Mouse (Mus musculus): ENCODE results near the gene Tmed9. TPM values are rescaled to one million over a fixed set of nuclear protein-coding genes. Genes with fewer than 3 reads are reported as not detected.

Gene Tmed9
- 143 TPM for polyA plus RNA-seq (2015; fragmentation: Illumina TruSeq; extraction: RNeasy Lipid Tissue Mini Kit (QIAGEN cat#74804); ENCODE audit: low read depth, low replicate concordance)

GRCm38 (mm10) chr13:55573432-55573831 lies at the start of gene Tmed9:
Tmed9 (plus strand) TSS chr13:55573732.

DNA sequence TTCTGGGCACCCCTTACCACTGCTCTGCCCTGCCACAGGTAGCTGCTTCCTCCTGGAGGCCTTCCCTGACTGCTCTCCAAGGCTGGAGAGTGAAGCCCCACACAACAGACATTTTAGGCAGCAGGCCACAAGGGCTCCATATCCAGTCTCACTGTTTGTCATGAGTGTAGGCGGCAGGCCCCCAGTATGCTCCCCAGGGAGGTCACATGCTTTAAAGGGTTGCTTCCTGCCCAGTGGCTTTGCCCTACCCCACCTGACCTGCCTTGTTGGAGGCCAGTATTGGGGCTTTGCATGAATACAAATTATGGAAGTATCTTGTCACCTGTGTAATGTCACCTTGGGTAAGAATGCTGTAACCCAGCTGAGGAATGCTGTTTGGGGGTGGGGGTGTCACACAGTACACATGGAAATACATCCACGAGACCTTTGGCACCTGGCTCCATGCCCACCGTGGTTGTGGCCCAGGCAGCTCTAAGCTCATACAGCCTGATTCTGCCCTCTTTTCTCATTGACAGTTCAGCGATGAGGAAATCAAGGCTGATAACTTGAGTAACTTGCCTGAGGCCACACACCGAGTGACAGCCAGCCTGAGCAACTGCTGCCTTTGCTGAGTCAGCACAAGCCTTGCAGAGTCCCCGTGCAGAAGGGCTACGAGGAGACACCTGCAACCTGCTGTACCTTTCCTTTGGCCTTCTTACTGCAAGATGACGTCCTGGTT lies 44.2 kb upstream of the Tmed9 start, which contains the start of gene Dok3:
Gene Dok3, minus strand, starts transcription at position 99 of the 718 bp plus-strand sequence.

DNA sequence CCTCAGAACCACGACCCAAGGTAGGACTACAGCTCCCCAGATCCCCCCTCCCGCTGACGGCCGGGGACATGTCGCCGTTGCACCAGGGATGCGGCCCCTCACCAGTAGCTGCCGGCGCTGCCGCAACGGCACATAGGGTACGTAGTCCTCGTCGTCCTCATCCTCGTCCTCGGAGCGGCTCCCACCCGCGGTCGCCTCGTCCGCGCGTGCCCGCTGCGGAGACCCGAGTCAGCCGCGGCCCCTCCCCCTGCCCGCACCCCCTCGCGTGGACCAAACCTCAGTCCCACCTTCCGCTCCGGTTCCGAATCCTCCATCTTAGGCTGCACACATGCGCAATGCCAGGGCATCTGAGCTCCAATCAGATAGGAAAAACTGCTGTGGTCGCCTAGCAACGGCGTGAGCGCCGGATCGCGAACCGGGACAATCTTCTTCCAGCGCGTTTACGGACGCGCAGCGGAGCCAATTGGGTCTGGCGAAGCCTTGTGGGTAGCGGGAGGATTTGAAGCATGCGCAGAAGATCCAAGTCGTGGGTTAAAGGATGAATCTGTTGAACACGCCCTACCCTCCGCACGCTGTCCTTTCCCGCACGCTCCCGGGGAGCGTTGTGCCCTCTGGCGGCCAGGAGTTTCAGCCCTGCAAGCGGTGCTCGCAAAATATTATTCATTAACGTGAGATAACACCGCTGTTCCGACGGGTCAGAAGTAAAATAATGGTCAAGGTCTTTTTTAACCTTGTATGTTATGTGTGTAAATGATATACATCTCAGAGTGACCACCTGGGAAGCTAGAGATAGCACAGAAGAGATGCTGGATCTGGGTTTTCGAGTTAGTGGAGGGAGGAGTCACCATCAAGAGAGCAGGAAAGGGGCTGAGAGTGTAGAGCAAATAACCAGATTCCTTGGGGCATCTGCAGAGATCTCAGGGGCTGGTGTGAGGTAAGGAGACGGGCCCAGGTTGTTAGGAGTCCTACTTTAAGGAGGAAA lies 37.0 kb upstream of the Tmed9 start, which contains the start of gene Ddx41:
Gene Ddx41, minus strand, starts transcription at position 465 of the 982 bp plus-strand sequence.

GRCm38 (mm10) chr13:55571027-55571751 lies 2.3 kb upstream of the Tmed9 start, which contains the start of gene Fam193b:
Fam193b (minus strand) TSS chr13:55571120.

DNA sequence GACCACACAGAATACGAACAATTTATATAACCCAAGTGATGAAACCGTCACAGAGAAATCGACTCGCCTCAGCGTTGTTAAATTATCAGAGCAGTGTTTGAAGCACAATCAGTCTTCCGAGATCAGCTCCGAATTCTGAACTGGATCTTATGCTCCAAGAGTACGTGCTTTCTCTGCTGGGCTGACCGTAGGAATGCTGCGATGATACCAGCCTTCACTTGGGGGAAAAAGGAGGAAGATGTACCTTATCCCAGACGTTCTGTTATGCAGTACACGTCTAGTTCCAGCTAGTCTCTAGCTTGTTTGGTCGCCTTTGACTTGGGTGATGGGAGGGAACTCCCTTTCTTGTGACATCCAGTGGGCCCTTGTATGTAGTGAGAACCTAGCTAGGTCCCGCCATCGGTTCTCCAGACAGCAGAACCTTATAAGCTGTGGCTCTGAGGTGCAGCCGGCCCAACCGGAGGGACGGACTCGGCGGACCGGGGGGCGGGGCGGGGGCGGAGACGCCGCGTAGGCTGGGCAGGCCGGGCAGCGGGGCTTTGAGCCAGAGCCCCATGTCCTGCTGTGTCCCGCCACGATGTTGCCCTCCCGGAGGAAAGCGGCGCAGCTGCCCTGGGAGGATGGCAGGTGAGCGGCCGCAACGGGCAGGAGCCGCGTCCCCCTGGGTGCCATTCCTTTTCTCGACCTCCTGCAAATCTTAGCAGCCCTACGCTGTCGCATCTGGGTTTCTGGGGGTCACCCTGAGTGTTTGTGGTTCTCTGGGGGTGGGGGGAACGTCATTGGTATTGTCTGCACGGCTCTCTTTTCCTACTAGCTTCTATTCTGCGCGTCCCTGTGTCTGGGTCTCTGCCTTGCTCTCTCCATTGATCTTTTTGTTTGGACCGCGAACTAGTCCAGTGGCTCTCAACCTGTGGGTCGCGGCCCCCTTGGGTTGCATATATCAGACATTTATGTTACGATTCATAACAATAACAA lies 26.3 kb downstream of the Tmed9 start, which contains the start of gene B4galt7:
Gene B4galt7, plus strand, starts transcription at position 331 of the 975 bp plus-strand sequence.

GRCm38 (mm10) chr13:55622649-55623541 lies 49.4 kb downstream of the Tmed9 start, which contains the start of gene Caml:
Caml (plus strand) TSS chr13:55623005.

DNA sequence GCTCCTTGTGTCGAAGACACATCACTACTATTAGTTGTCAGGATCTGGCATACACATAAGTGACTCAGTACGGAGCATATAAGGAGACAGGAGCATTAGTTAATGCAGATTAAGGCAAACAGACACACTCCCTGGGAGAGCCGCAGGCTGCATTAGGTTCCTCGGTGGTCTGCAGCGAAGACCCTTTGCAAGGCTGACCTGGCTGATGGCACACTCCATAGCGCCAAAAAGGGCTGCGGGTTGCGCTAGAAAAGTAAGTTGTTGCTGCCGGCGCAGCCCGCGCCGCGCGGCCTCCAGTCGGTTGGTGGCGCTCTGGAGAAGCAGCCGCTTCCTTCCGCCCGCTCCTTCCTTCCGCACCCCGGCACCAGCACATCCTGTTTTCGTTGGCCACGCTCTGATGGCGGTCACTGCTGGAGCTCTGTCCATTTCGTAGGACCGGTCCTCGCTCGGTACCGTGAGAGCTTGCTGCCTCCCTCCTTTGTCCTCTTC lies 61.2 kb downstream of the Tmed9 start, which contains the start of gene Ddx46:
Gene Ddx46, plus strand, starts transcription at position 389 of the 489 bp plus-strand sequence.

Other genes starting within 250 kb of the Tmed9 start
- gene Mxd3, start 243.9 kb upstream of the Tmed9 start, polyA plus RNA-seq (2015; fragmentation: Illumina TruSeq; extraction: RNeasy Lipid Tissue Mini Kit (QIAGEN cat#74804); ENCODE audit: low read depth, low replicate concordance): 1.7 TPM
- 46.0 TPM for gene Lman2, start 210.9 kb upstream of the Tmed9 start, polyA plus RNA-seq (2015; fragmentation: Illumina TruSeq; extraction: RNeasy Lipid Tissue Mini Kit (QIAGEN cat#74804); ENCODE audit: low read depth, low replicate concordance)
- gene Rgs14, start 204.0 kb upstream of the Tmed9 start, polyA plus RNA-seq (2015; fragmentation: Illumina TruSeq; extraction: RNeasy Lipid Tissue Mini Kit (QIAGEN cat#74804); ENCODE audit: low read depth, low replicate concordance): 52.5 TPM
- not detected for gene Slc34a1, start 175.5 kb upstream of the Tmed9 start, polyA plus RNA-seq (2015; fragmentation: Illumina TruSeq; extraction: RNeasy Lipid Tissue Mini Kit (QIAGEN cat#74804); ENCODE audit: low read depth, low replicate concordance)
- not detected for gene Pfn3, start 158.5 kb upstream of the Tmed9 start, polyA plus RNA-seq (2015; fragmentation: Illumina TruSeq; extraction: RNeasy Lipid Tissue Mini Kit (QIAGEN cat#74804); ENCODE audit: low read depth, low replicate concordance)
- 0.95 TPM for gene F12, start 146.9 kb upstream of the Tmed9 start, polyA plus RNA-seq (2015; fragmentation: Illumina TruSeq; extraction: RNeasy Lipid Tissue Mini Kit (QIAGEN cat#74804); ENCODE audit: low read depth, low replicate concordance)
- 56.1 TPM for gene Grk6, start 128.7 kb upstream of the Tmed9 start, polyA plus RNA-seq (2015; fragmentation: Illumina TruSeq; extraction: RNeasy Lipid Tissue Mini Kit (QIAGEN cat#74804); ENCODE audit: low read depth, low replicate concordance)
- gene Prr7, start 109.5 kb upstream of the Tmed9 start, polyA plus RNA-seq (2015; fragmentation: Illumina TruSeq; extraction: RNeasy Lipid Tissue Mini Kit (QIAGEN cat#74804); ENCODE audit: low read depth, low replicate concordance): 30.0 TPM
- 189 TPM for gene Dbn1, start 85.6 kb upstream of the Tmed9 start, polyA plus RNA-seq (2015; fragmentation: Illumina TruSeq; extraction: RNeasy Lipid Tissue Mini Kit (QIAGEN cat#74804); ENCODE audit: low read depth, low replicate concordance)
- gene Pdlim7, start 60.1 kb upstream of the Tmed9 start, polyA plus RNA-seq (2015; fragmentation: Illumina TruSeq; extraction: RNeasy Lipid Tissue Mini Kit (QIAGEN cat#74804); ENCODE audit: low read depth, low replicate concordance): 92.5 TPM
- gene Dok3, start 44.4 kb upstream of the Tmed9 start, polyA plus RNA-seq (2015; fragmentation: Illumina TruSeq; extraction: RNeasy Lipid Tissue Mini Kit (QIAGEN cat#74804); ENCODE audit: low read depth, low replicate concordance): 8.0 TPM
- gene Ddx41, start 37.1 kb upstream of the Tmed9 start, polyA plus RNA-seq (2015; fragmentation: Illumina TruSeq; extraction: RNeasy Lipid Tissue Mini Kit (QIAGEN cat#74804); ENCODE audit: low read depth, low replicate concordance): 43.8 TPM
- 79.9 TPM for gene Fam193b, start 2.6 kb upstream of the Tmed9 start, polyA plus RNA-seq (2015; fragmentation: Illumina TruSeq; extraction: RNeasy Lipid Tissue Mini Kit (QIAGEN cat#74804); ENCODE audit: low read depth, low replicate concordance)
- gene B4galt7, start 26.2 kb downstream of the Tmed9 start, polyA plus RNA-seq (2015; fragmentation: Illumina TruSeq; extraction: RNeasy Lipid Tissue Mini Kit (QIAGEN cat#74804); ENCODE audit: low read depth, low replicate concordance): 31.1 TPM
- gene Caml, start 49.3 kb downstream of the Tmed9 start, polyA plus RNA-seq (2015; fragmentation: Illumina TruSeq; extraction: RNeasy Lipid Tissue Mini Kit (QIAGEN cat#74804); ENCODE audit: low read depth, low replicate concordance): 65.9 TPM
- gene Ddx46, start 61.3 kb downstream of the Tmed9 start, polyA plus RNA-seq (2015; fragmentation: Illumina TruSeq; extraction: RNeasy Lipid Tissue Mini Kit (QIAGEN cat#74804); ENCODE audit: low read depth, low replicate concordance): 36.4 TPM
- gene B230219D22Rik, start 119.4 kb downstream of the Tmed9 start, polyA plus RNA-seq (2015; fragmentation: Illumina TruSeq; extraction: RNeasy Lipid Tissue Mini Kit (QIAGEN cat#74804); ENCODE audit: low read depth, low replicate concordance): 88.0 TPM
- gene Txndc15, start 140.9 kb downstream of the Tmed9 start, polyA plus RNA-seq (2015; fragmentation: Illumina TruSeq; extraction: RNeasy Lipid Tissue Mini Kit (QIAGEN cat#74804); ENCODE audit: low read depth, low replicate concordance): 102 TPM
- gene Pcbd2, start 153.6 kb downstream of the Tmed9 start, polyA plus RNA-seq (2015; fragmentation: Illumina TruSeq; extraction: RNeasy Lipid Tissue Mini Kit (QIAGEN cat#74804); ENCODE audit: low read depth, low replicate concordance): 23.8 TPM
- gene Catsper3, start 210.8 kb downstream of the Tmed9 start, polyA plus RNA-seq (2015; fragmentation: Illumina TruSeq; extraction: RNeasy Lipid Tissue Mini Kit (QIAGEN cat#74804); ENCODE audit: low read depth, low replicate concordance): not detected